Mouse (Mus musculus) stomach, postnatal 0 days (tissue): ENCODE measurements around the gene Anapc15-ps.

ENCODE experiments used
- CTCF ChIP-seq: IDR thresholded peaks from 2 replicates; pipeline ENCODE4 v1.5.1; 2016; ENCODE audit warnings: antibody characterized with exemption, low read depth, mild to moderate bottlenecking, moderate library complexity
- EP300 ChIP-seq: optimal IDR thresholded peaks from 2 replicates; pipeline ENCODE3; 2016; ENCODE audit warnings: antibody characterized with exemption

DNA sequence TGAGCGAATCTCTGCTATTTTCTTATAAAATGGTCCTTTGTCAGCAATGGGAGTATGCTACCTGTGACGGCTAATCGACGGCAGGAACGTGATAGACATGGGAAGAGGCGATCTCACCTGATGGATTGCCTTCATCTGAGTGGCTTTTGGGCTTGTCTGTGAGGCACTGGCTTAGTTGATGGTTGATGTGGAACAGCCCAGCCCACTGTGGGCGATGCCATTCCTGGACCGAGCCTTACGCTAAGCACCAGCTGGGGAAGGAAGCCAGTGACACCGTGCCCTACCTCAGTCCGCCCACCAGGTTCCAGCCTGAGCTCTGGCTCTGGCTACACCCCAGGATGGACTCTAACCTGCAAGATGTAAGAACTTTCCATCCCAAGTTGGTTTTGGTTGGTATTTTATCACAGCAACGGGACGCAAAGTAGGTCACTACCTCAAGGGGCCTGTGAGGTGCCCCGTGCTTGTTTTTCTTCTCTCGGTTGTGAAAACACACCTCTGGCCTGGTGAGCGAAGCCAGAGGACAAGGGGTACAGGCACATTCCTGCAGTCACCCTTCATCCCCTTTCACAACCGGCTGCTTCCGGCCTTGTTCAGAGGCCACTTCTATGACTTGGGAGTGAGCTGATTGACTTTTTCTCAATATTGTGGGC lies 22.5 kb upstream of the Anapc15-ps start:
- TF ChIP-seq CTCF, result no peak
- TF ChIP-seq EP300, result no peak
